Mouse (Mus musculus): ENCODE results near the gene N4bp2. TPM values are rescaled to one million over a fixed set of nuclear protein-coding genes. Genes with fewer than 3 reads are reported as not detected.

N4bp2 gene
- polyA plus RNA-seq, 1 experiment from 2014 or later: 14.9 TPM

DNA sequence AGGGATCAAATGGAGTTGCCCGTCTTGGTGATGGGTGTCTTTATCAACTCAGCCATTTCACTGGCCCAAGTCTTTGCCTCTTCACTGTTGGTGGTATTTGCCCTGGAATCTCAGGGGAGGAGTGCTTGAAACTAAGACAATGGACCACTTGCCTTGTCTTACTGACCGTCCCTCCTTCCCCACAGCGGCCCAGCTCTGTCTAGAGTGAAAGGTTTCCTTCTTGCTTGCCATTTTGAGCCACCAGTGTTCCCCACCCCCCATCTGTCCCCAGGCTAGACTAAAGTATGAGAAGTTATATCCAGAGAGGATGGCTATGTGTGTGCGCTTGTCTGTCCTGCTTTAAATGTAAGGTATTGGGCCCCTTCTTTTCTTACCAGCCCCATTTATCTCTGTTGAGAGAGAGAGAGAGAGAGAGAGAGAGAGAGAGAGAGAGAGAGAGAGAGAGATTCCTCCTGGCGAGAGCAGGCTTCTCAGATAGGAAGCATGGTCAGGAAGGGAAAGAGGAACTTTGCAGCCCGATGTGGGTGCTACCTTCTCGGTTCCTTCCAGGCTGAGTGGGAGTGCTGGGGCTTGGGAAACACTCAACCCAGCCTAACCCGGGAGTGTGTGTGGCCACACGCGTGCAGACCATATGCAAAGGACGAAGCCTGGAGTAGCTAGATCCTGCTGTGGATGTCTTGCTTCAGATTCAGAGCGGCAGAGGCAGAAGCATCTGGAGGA lies 97.1 kb downstream of the N4bp2 start:
- H3K4me2 ChIP-seq: no peak overlapping the region
- H3K27me3 ChIP-seq: no peaks in the 10 kb centered on the region
- 64% methylated on average over 12 of the region's 12 CpGs for WGBS
- H3K36me3 ChIP-seq: no peaks in the 10 kb centered on the region
- no peak overlapping the region for H3K9ac ChIP-seq
- ATAC-seq (ENCODE audit: low read depth): no peak
- no peak overlapping the region for H3K27ac ChIP-seq (replicated peaks)
- no peaks in the 10 kb centered on the region for H3K9me3 ChIP-seq
- no peaks in the 10 kb centered on the region for H3K4me1 ChIP-seq (replicated peaks)
- no peak overlapping the region for H3K4me3 ChIP-seq

GRCm38 (mm10) chr5:65861154-65861944 lies 98.0 kb downstream of the N4bp2 start, which contains the start of gene Rhoh:
Gene Rhoh, plus strand, starts transcription at chr5:65861213.
- H3K27ac ChIP-seq (replicated peaks): no peak within 1 kb of the TSS
- H3K4me3 ChIP-seq: no peak within 1 kb of the TSS
- no peaks in the 10 kb centered on the region for H3K9me3 ChIP-seq
- no peak within 1 kb of the TSS for H3K4me2 ChIP-seq
- no peaks in the 10 kb centered on the region for H3K27me3 ChIP-seq
- 81% methylated on average over 10 of the region's 10 CpGs for WGBS
- no peaks in the 10 kb centered on the region for H3K4me1 ChIP-seq (replicated peaks)
- H3K36me3 ChIP-seq: no peaks in the 10 kb centered on the region
- ATAC-seq (ENCODE audit: low read depth): no peak
- H3K9ac ChIP-seq: no peak within 1 kb of the TSS

DNA sequence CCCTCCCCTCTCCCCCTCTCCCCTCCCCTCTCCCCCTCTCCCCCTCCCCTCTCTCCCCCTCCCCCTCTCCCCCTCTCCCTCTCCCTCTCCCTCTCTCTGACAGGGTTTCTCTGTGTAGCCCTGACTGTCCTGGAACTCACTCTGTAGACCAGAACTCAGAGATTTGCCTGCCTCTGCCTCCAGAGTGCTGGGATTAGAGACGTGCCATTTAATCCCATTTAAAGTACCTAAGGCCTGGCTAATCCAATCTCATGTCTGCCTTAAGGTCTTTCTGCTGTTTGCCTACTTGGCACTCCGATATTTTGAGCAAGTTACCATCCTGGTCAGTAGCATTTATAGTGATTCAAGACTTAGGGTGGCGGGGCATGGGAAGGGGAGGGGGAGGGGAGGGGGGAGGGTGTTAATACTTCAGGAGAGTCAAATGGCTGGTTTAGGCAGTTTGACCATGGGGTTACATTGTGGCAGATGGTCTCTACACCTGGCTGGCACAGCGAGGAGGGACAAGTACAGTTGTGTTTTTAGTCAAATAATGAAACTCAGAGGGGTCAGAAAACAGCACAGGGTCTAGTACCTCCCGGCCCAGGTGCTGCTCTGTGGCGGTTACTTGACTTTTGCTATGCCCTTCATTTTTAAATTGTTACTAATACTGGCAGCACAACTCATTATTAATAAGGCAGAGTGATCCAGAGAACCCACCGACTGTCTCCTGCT lies 99.1 kb downstream of the N4bp2 start:
- ATAC-seq (ENCODE audit: low read depth): no peak
- no peaks in the 10 kb centered on the region for H3K9me3 ChIP-seq
- 95% methylated on average over 7 of the region's 7 CpGs for WGBS

DNA sequence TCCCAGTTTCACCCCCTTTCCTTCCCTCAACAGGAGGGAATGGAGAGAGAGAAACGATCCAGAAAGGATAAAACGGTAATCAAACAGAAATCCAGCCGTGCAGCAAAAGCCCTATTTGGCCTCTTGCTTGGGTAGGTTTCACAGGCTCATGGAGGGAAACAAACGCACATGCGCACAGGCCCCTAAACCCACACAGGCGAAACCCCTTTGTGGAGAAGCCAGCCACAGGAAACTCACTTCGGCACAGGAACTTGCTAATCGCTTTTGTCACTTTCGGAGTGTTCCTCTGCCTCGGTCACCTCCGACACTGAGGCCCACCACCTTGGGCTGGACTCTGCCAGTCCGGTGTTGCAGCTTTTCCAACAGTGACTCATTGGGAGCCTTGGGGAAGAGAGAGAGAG lies 100.0 kb downstream of the N4bp2 start:
- Histone ChIP-seq H3K27ac (replicated peaks) (no peak overlapping the region), H3K4me3 (no peak overlapping the region), H3K36me3 (no peaks in the 10 kb centered on the region), H3K27me3 (no peaks in the 10 kb centered on the region), H3K4me2 (no peak overlapping the region), H3K4me1 (replicated peaks) (no peaks in the 10 kb centered on the region), H3K9me3 (no peaks in the 10 kb centered on the region), H3K9ac (no peak overlapping the region)
- WGBS: 89% methylated on average over 12 of the region's 12 CpGs
- ATAC-seq (ENCODE audit: low read depth): no peak

More for the DNA sequence above, 99.1 kb downstream of the N4bp2 start:
- Histone ChIP-seq H3K4me3 (no peak overlapping the region), H3K4me1 (replicated peaks) (no peaks in the 10 kb centered on the region), H3K27me3 (no peaks in the 10 kb centered on the region), H3K36me3 (no peaks in the 10 kb centered on the region), H3K4me2 (no peak overlapping the region), H3K9ac (no peak overlapping the region), H3K27ac (replicated peaks) (no peak overlapping the region)

GRCm38 (mm10) chr5:65864486-65864885 lies 101.2 kb downstream of the N4bp2 start:
- Histone ChIP-seq H3K4me2 (no peak overlapping the region), H3K36me3 (no peaks in the 10 kb centered on the region), H3K27me3 (no peaks in the 10 kb centered on the region), H3K9ac (no peak overlapping the region), H3K27ac (replicated peaks) (no peak overlapping the region), H3K9me3 (no peaks in the 10 kb centered on the region), H3K4me1 (replicated peaks) (no peaks in the 10 kb centered on the region), H3K4me3 (no peak overlapping the region)
- WGBS: 85% methylated on average over 7 of the region's 7 CpGs
- ATAC-seq (ENCODE audit: low read depth): no peak

DNA sequence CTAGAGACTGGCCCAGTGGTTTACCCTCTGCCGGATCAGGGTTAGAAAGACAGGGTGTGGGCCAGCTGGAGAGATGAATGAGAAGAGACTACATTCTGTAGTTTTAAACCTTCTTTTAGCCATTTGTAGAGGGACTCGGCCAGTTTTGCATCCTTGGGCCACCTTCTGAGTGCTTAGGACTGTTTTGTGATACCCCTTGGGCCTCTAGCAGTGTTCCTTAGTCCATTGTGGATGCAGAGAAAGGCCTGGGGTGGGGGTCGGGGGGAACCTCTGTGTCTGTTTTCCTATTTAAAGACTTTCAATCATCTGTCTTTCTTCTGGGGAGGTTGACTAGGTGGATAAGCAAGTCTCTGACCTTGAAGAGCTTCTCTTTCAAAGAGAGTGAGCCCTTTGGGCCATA lies 101.6 kb downstream of the N4bp2 start:
- ATAC-seq (ENCODE audit: low read depth): no peak
- Histone ChIP-seq H3K9me3 (no peaks in the 10 kb centered on the region), H3K4me1 (replicated peaks) (no peaks in the 10 kb centered on the region), H3K27ac (replicated peaks) (no peak overlapping the region), H3K4me2 (no peak overlapping the region), H3K9ac (no peak overlapping the region), H3K4me3 (no peak overlapping the region), H3K36me3 (no peaks in the 10 kb centered on the region), H3K27me3 (no peaks in the 10 kb centered on the region)
- WGBS: 71% methylated on average over 3 of the region's 3 CpGs

DNA sequence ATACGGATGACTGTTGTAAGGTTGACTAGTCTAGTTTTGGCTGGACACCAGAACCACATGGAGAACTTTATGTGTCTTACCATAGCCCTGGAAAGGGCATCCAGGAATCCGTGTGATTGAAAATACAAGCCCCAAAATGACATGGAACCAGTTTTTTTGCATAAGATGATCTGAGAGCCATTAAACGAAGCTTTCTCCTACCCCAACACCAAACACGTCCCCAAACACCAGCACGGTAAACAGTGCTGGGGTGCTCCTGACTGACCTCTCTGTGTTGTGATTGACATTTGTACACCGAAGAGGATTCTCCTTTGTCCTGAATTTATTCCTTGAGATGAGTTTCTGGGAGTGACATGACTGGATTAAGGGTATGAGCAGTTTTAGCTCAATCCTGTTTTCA lies 103.3 kb downstream of the N4bp2 start:
- no peak for ATAC-seq (ENCODE audit: low read depth)
- no peaks in the 10 kb centered on the region for H3K36me3 ChIP-seq
- H3K27ac ChIP-seq (replicated peaks): no peak overlapping the region
- H3K4me2 ChIP-seq: no peak overlapping the region
- no peak overlapping the region for H3K4me3 ChIP-seq
- no peaks in the 10 kb centered on the region for H3K9me3 ChIP-seq
- H3K4me1 ChIP-seq (replicated peaks): no peaks in the 10 kb centered on the region
- no peaks in the 10 kb centered on the region for H3K27me3 ChIP-seq
- WGBS: 91% methylated on average over 6 of the region's 6 CpGs
- no peak overlapping the region for H3K9ac ChIP-seq

DNA sequence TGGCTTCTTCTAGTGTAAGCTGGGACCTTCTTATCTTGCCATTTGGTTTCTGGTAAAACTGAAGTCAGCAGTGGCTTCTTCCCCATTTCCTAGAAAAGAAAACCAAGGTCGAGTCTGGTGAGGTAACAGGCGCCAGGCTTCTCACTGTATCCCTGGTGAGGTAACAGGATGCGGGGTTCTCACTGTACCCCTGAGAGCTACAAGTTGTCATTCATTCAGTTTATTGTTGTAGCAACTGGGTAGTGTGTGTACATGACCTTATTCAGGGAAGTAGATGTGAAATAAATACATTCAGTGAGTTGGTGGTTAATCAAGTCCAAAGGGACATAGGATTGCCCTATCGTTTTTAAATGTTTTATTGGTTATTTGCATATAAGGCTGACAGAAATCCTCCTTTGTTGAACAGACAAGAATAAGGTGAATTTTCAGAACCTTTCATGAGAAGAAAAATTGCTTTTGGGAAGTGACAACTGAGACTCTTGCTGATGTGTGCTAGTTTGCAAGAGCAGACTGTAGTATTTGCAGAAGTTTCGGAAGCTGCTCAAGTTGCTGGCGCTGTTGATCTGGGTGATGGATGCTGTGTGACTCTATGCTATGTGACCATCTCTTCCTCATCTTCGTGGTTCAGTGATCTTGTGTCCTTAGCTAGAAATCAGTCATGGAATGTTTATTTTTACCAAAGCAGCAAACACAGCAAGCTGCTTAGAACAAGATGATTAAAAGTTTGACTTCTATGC lies 104.2 kb downstream of the N4bp2 start:
- no peak overlapping the region for H3K27ac ChIP-seq (replicated peaks)
- H3K4me1 ChIP-seq (replicated peaks): no peaks in the 10 kb centered on the region
- no peak for ATAC-seq (ENCODE audit: low read depth)
- WGBS: 84% methylated on average over 7 of the region's 7 CpGs
- no peak overlapping the region for H3K4me2 ChIP-seq
- no peaks in the 10 kb centered on the region for H3K9me3 ChIP-seq
- no peaks in the 10 kb centered on the region for H3K27me3 ChIP-seq
- H3K4me3 ChIP-seq: no peak overlapping the region
- no peak overlapping the region for H3K9ac ChIP-seq
- no peaks in the 10 kb centered on the region for H3K36me3 ChIP-seq

DNA sequence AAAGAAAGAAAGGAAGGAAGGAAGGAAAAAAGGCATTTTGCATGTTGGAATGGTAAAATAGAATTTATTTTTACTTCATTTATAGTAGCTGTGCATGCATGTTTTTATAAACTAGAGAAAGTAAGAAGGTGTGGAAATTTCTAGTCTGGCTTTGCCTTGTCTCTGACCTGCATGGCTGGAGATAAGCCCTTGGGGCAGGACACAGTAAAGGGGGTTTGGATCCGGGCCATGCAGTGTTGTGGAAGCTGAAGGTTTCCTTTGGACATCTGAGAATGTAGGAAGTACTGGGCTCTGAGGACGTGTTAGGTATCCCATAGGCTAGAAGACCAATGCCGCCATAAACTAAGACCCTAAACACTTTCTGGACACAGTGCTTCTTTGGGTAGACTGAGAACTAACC lies 105.1 kb downstream of the N4bp2 start:
- H3K4me1 ChIP-seq (replicated peaks): no peaks in the 10 kb centered on the region
- no peak for ATAC-seq (ENCODE audit: low read depth)
- WGBS: 79% methylated on average over 3 of the region's 3 CpGs

GRCm38 (mm10) chr5:65869660-65870059 lies 106.3 kb downstream of the N4bp2 start:
- Histone ChIP-seq H3K27ac (replicated peaks) (no peak overlapping the region), H3K4me3 (no peak overlapping the region), H3K4me2 (no peak overlapping the region), H3K27me3 (no peaks in the 10 kb centered on the region), H3K9ac (no peak overlapping the region), H3K9me3 (no peaks in the 10 kb centered on the region), H3K4me1 (replicated peaks) (no peaks in the 10 kb centered on the region), H3K36me3 (no peaks in the 10 kb centered on the region)
- 95% methylated on average over 4 of the region's 4 CpGs for WGBS
- no peak for ATAC-seq (ENCODE audit: low read depth)

More for the DNA sequence above, 105.1 kb downstream of the N4bp2 start:
- Histone ChIP-seq H3K9ac (no peak overlapping the region), H3K4me3 (no peak overlapping the region), H3K27ac (replicated peaks) (no peak overlapping the region), H3K9me3 (no peaks in the 10 kb centered on the region), H3K27me3 (no peaks in the 10 kb centered on the region), H3K36me3 (no peaks in the 10 kb centered on the region), H3K4me2 (no peak overlapping the region)

- no peak for ATAC-seq (ENCODE audit: low read depth)
- H3K4me1 ChIP-seq (replicated peaks): no peaks in the 10 kb centered on the region
- H3K4me2 ChIP-seq: no peak overlapping the region
- no peak overlapping the region for H3K27ac ChIP-seq (replicated peaks)
- H3K27me3 ChIP-seq: no peaks in the 10 kb centered on the region
- WGBS: 90% methylated on average over 13 of the region's 13 CpGs
- H3K4me3 ChIP-seq: no peak overlapping the region
- no peaks in the 10 kb centered on the region for H3K36me3 ChIP-seq
- no peak overlapping the region for H3K9ac ChIP-seq
- H3K9me3 ChIP-seq: no peaks in the 10 kb centered on the region
These were observed 108.1 kb downstream of the N4bp2 start for GRCm38 (mm10) chr5:65871276-65871875.
